Mouse (Mus musculus) erythroblast, embryonic 14.5 days (primary cell): Measurements from ENCODE around the gene Nhlrc1.

Experiments
- GATA1 ChIP-seq: IDR thresholded peaks from 2 replicates; pipeline ENCODE4 v1.6.1; 2012; ENCODE audit warnings: low read length, inconsistent platforms, mixed read lengths
- TAL1 ChIP-seq: IDR thresholded peaks from 3 replicates; pipeline ENCODE4 v1.6.1; 2012; ENCODE audit warnings: low read length, inconsistent platforms, mixed read lengths

GRCm38 (mm10) chr13:46999498-46999897 lies 15.2 kb downstream of the Nhlrc1 start:
- TF ChIP-seq GATA1 (no peak), TAL1 (no peak)
